Mouse (Mus musculus): ENCODE data around the gene Nf2. TPM values are rescaled to one million over a fixed set of nuclear protein-coding genes. Genes with fewer than 3 reads are reported as not detected.
A peak's percentile ranks its signal among the peaks of the same experiment; 100 is the strongest.

Gene Nf2
- polyA plus RNA-seq, 1 experiment from 2014 or later = 18.7 TPM

DNA sequence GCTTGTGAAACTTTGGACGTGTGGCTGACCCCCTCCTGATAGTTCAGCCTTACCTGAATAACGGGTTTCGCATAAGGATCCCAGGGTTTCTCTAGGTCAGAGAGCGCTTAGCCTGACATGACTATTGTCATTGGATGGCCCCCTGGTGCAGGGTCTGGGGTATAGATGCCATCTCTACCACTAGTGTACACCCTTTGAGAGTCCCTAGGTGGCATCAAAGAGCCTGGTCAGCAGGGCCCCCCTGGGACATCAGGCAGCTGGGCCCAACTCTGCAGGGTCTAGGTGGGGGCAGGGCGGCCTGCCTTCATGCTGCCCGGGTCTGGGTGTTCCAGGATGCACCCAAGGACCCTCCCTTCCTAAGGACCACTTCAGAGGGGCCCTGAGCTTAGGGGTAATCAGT lies 113.0 kb downstream of the Nf2 start:
- H3K27me3 ChIP-seq (ENCODE audit: control insufficient read depth, insufficient read depth, low read length) = no peaks in the 10 kb centered on the region
- no peak overlapping the region for H3K4me2 ChIP-seq (replicated peaks; ENCODE audit: low read depth)
- H3K4me3 ChIP-seq (ENCODE audit: low read depth, low read length) = no peak overlapping the region
- no peak overlapping the region for H3K27ac ChIP-seq (replicated peaks)
- ATAC-seq (ENCODE audit: low FRiP score, low TSS enrichment) (no peak), DNase-seq (ENCODE audit: low spot score) (no peak)
- no peak overlapping the region for H3K9ac ChIP-seq (ENCODE audit: low read length)
- 61% methylated on average over 6 of the region's 6 CpGs for WGBS
- no peaks in the 10 kb centered on the region for H3K4me1 ChIP-seq (replicated peaks; ENCODE audit: control insufficient read depth, insufficient read depth)
- H3K9me3 ChIP-seq (ENCODE audit: control insufficient read depth, low read length) = no peaks in the 10 kb centered on the region
- 0 out of 2 replicates have a peak, but pooled peaks have one; percentile 4 for TF ChIP-seq CTCF (IDR thresholded peaks at IDR 0.05; ENCODE audit: low read depth)
- TF ChIP-seq EP300 (optimal IDR thresholded peaks at IDR 0.05) = no peak
- H3K36me3 ChIP-seq (ENCODE audit: control insufficient read depth, insufficient read depth, low read length) = peaks cover 7% of the 10 kb centered on the region; the same call in 1 of the 2 replicates

DNA sequence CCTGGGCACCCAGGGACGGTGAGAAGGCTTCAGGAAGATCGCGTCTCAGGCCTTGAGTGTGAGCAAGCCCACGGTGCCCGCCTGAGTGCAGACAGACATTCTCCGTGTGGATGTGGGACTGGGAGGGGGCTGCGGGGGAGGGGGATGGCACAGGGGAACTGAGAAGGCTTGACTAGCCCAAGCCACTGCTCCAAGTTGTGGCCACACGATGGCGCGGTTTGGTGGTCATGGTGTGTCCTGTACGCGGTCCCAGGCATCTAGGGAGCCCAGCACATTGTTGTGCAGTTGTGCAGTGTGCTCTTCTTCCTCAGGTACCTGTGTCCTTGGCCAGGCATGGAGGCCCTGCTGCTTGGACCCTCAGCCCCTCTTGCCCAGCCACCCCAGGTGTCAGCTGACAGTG lies 115.2 kb downstream of the Nf2 start:
- Histone ChIP-seq H3K9me3 (ENCODE audit: control insufficient read depth, low read length) (no peaks in the 10 kb centered on the region), H3K9ac (ENCODE audit: low read length) (no peak overlapping the region), H3K4me2 (replicated peaks; ENCODE audit: low read depth) (no peak overlapping the region), H3K27me3 (ENCODE audit: control insufficient read depth, insufficient read depth, low read length) (no peaks in the 10 kb centered on the region), H3K4me1 (replicated peaks; ENCODE audit: control insufficient read depth, insufficient read depth) (no peaks in the 10 kb centered on the region), H3K4me3 (ENCODE audit: low read depth, low read length) (no peak overlapping the region), H3K27ac (replicated peaks) (no peak overlapping the region), H3K36me3 (ENCODE audit: control insufficient read depth, insufficient read depth, low read length) (peaks cover 7% of the 10 kb centered on the region; the same call in 1 of the 2 replicates)
- WGBS = 44% methylated on average over 12 of the region's 12 CpGs
- ATAC-seq (ENCODE audit: low FRiP score, low TSS enrichment) (no peak), DNase-seq (ENCODE audit: low spot score) (no peak)
- TF ChIP-seq CTCF (IDR thresholded peaks at IDR 0.05; ENCODE audit: low read depth) (peak; percentile 46; the same call in 1 of the 2 replicates), EP300 (optimal IDR thresholded peaks at IDR 0.05) (no peak)

DNA sequence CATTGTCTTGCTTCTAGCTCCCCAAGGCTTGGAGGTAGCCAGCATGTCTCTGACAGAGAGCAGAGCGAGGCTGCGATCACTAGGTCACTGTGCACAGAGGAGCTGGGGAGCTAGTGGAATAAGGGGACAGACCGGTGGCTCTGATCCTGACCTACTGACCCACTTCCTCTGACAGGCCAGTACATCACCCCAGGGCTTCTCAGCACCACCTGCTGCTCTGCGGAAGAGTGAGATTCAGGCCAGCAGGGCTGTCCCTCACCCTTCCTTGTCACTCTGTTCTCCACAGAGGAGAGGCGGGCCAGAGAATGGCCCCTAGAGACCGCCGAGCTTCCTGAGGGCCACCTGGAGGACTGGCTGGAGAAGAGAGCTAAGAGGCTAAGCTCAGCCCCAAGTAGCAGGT lies 117.6 kb downstream of the Nf2 start:
- Histone ChIP-seq H3K9me3 (ENCODE audit: control insufficient read depth, low read length) (no peaks in the 10 kb centered on the region), H3K4me2 (replicated peaks; ENCODE audit: low read depth) (no peak overlapping the region), H3K27me3 (ENCODE audit: control insufficient read depth, insufficient read depth, low read length) (no peaks in the 10 kb centered on the region), H3K4me1 (replicated peaks; ENCODE audit: control insufficient read depth, insufficient read depth) (no peaks in the 10 kb centered on the region), H3K36me3 (ENCODE audit: control insufficient read depth, insufficient read depth, low read length) (peaks cover 7% of the 10 kb centered on the region; the same call in 1 of the 2 replicates), H3K9ac (ENCODE audit: low read length) (no peak overlapping the region), H3K27ac (replicated peaks) (no peak overlapping the region), H3K4me3 (ENCODE audit: low read depth, low read length) (no peak overlapping the region)
- DNase-seq (ENCODE audit: low spot score) (no peak), ATAC-seq (ENCODE audit: low FRiP score, low TSS enrichment) (no peak)
- WGBS = 76% methylated on average over 7 of the region's 7 CpGs
- no peak for TF ChIP-seq EP300 (optimal IDR thresholded peaks at IDR 0.05)
- no peak for TF ChIP-seq CTCF (IDR thresholded peaks at IDR 0.05; ENCODE audit: low read depth)

DNA sequence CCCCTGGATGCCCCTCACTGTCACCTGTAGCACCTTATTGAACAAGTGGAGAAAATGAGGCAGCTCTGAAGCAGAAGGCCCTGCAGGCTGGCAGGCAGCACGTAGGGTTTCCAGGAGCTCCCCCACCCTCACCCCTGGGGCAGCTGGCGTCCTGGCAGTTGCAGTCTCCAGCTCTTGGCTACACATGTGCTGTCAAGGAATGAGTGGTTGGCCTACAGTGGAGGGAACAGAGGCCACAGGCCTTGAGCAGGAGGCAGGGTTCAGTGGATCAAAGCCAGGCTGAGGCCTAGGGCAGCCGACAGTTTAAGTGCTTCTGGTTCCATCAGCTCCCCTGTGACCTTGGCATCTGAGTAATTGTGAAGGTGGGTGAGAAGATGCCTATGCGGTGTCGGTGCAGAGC lies 118.4 kb downstream of the Nf2 start:
- 70% methylated on average over 5 of the region's 5 CpGs for WGBS
- Histone ChIP-seq H3K4me2 (replicated peaks; ENCODE audit: low read depth) (no peak overlapping the region), H3K9me3 (ENCODE audit: control insufficient read depth, low read length) (no peaks in the 10 kb centered on the region), H3K27me3 (ENCODE audit: control insufficient read depth, insufficient read depth, low read length) (no peaks in the 10 kb centered on the region), H3K27ac (replicated peaks) (0 out of 2 replicates have a peak overlapping the region, but pooled peaks have one; percentile 18), H3K4me3 (ENCODE audit: low read depth, low read length) (no peak overlapping the region), H3K4me1 (replicated peaks; ENCODE audit: control insufficient read depth, insufficient read depth) (no peaks in the 10 kb centered on the region), H3K36me3 (ENCODE audit: control insufficient read depth, insufficient read depth, low read length) (peaks cover 7% of the 10 kb centered on the region; the same call in 1 of the 2 replicates), H3K9ac (ENCODE audit: low read length) (no peak overlapping the region)
- no peak for TF ChIP-seq CTCF (IDR thresholded peaks at IDR 0.05; ENCODE audit: low read depth)
- TF ChIP-seq EP300 (optimal IDR thresholded peaks at IDR 0.05) = no peak
- ATAC-seq (ENCODE audit: low FRiP score, low TSS enrichment) (no peak), DNase-seq (ENCODE audit: low spot score) (no peak)

DNA sequence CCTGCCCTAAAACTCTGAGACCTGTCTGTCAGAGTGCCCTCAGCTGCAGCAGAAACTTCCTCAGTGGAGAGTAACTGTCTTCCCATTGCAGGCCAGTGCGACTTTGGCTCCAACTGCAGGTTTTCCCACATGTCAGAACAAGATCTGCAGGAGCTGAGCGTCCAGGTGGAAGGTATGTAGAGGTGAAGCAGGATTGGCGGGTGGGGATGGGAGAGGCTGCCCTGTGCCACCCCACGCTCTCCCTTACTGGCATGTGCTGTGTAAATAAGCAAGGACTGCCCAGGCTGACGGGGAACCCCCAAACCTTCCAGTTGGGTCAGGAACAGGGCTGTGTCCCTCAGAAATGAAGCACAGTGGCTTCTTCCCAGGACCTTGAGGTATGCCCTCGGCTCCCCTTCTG lies 119.2 kb downstream of the Nf2 start:
- H3K9ac ChIP-seq (ENCODE audit: low read length) = no peak overlapping the region
- TF ChIP-seq EP300 (optimal IDR thresholded peaks at IDR 0.05) (no peak), CTCF (IDR thresholded peaks at IDR 0.05; ENCODE audit: low read depth) (peak; percentile 28; the same call in 1 of the 2 replicates)
- H3K4me2 ChIP-seq (replicated peaks; ENCODE audit: low read depth) = no peak overlapping the region; the same call in 1 of the 2 replicates
- ATAC-seq (ENCODE audit: low FRiP score, low TSS enrichment) (peak; percentile 86), DNase-seq (ENCODE audit: low spot score) (peak; percentile 71)
- H3K27ac ChIP-seq (replicated peaks) = peak overlapping the region; percentile 67
- 60% methylated on average over 6 of the region's 6 CpGs for WGBS
- peaks cover 7% of the 10 kb centered on the region; the same call in 1 of the 2 replicates for H3K36me3 ChIP-seq (ENCODE audit: control insufficient read depth, insufficient read depth, low read length)
- H3K4me1 ChIP-seq (replicated peaks; ENCODE audit: control insufficient read depth, insufficient read depth) = no peaks in the 10 kb centered on the region
- H3K9me3 ChIP-seq (ENCODE audit: control insufficient read depth, low read length) = no peaks in the 10 kb centered on the region
- H3K4me3 ChIP-seq (ENCODE audit: low read depth, low read length) = no peak overlapping the region
- no peaks in the 10 kb centered on the region for H3K27me3 ChIP-seq (ENCODE audit: control insufficient read depth, insufficient read depth, low read length)

DNA sequence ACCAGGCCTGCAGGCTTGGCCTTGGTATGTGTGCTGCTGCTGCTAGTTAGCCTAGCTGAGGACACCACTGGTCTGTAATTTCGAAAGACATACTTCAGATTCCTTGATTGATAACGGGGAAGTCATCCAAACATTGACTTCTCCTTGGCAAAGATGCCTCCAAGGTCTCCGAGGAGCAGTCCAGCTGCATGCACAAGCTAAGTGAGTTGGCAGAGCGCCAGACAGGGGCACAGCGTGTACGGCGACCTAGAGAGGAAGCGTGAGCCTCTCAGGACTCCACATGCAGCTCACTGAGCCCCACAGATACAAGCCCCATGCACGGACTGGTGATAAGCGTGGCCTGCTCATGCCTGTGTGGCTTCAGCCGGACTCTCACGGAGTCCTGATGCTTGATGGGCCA lies 119.7 kb downstream of the Nf2 start:
- H3K4me1 ChIP-seq (replicated peaks; ENCODE audit: control insufficient read depth, insufficient read depth) = no peaks in the 10 kb centered on the region
- no peak overlapping the region; the same call in 1 of the 2 replicates for H3K4me2 ChIP-seq (replicated peaks; ENCODE audit: low read depth)
- no peak overlapping the region for H3K4me3 ChIP-seq (ENCODE audit: low read depth, low read length)
- H3K9me3 ChIP-seq (ENCODE audit: control insufficient read depth, low read length) = no peaks in the 10 kb centered on the region
- H3K36me3 ChIP-seq (ENCODE audit: control insufficient read depth, insufficient read depth, low read length) = peaks cover 7% of the 10 kb centered on the region; the same call in 1 of the 2 replicates
- peak overlapping the region; percentile 67 for H3K27ac ChIP-seq (replicated peaks)
- TF ChIP-seq EP300 (optimal IDR thresholded peaks at IDR 0.05) (no peak), CTCF (IDR thresholded peaks at IDR 0.05; ENCODE audit: low read depth) (no peak)
- H3K27me3 ChIP-seq (ENCODE audit: control insufficient read depth, insufficient read depth, low read length) = no peaks in the 10 kb centered on the region
- WGBS = 27% methylated on average over 12 of the region's 12 CpGs
- ATAC-seq (ENCODE audit: low FRiP score, low TSS enrichment) (peak; percentile 41), DNase-seq (ENCODE audit: low spot score) (peak; percentile 59)
- H3K9ac ChIP-seq (ENCODE audit: low read length) = no peak overlapping the region

Measured in stomach, postnatal 0 days (tissue).